Mouse (Mus musculus): ENCODE results near the gene Tbc1d9b. TPM values are rescaled to one million over a fixed set of nuclear protein-coding genes. Genes with fewer than 3 reads are reported as not detected.
A peak's percentile ranks its signal among the peaks of the same experiment; 100 is the strongest.
"Not testable (repeated sequence)": the region's sequence is repeated elsewhere in the genome, so short reads cannot be mapped to it uniquely, and the experiment has no call there.

Tbc1d9b gene
- 42.5 and 42.6 TPM in 2 replicates for polyA plus RNA-seq (2015; fragmentation: Nextera tagmentation; extraction: Ambion mirVana)

DNA sequence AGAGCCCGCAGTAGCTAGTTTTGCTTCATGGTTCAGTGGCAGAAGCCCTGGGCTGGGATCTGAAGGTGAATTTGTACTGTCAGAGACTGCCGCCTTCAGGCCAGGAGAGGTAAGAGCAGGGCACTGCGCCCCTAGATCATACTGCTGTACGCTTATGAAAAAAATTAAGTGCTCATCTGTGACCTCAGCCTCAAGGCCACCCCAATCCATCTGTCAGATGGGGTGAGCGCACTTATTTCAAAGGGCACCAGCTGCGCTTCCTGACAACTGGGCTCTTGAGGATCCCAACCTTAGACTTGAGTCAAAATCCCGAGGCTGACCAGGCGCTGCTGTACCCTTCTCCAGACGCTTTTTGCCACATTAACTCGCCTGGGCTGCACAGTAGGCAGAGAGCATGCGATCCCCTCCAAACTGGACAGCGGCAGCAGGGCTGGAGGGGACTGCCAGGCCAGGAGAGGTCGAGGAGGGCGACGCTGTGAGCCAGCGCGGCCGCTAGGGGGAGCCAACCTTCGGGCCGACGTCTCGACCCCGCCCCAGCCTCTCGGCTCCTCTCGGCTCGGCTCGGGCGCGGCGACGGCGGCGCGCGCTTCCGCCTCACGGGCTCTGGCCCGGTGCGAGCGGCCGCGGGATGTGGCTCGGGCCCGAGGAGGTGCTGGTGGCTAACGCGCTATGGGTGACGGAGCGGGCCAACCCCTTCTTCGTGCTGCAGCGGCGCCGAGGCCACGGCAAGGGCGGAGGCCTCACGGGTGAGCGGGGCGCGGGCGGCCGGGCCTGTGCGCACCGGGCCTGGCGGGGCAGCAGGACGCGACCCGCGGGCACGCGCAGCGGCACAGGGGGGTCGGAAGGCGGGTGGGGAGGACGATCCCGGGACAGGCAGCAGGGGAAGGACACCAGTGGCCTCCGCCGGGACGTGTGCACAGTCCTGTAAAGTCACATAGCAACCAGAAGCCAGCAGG, at the start of gene Tbc1d9b:
Gene Tbc1d9b (plus strand): TSS at position 586 of the 956 bp plus-strand sequence.
- Histone ChIP-seq H3K27ac (replicated peaks) (peak within 1 kb of the TSS; percentile 93), H3K9ac (peak within 1 kb of the TSS; percentile 93), H3K4me3 (peak within 1 kb of the TSS; percentile 70), H3K36me3 (no peaks in the 10 kb centered on the region; the same call in 1 of the 2 replicates), H3K4me2 (peak within 1 kb of the TSS; percentile 87), H3K9me3 (no peaks in the 10 kb centered on the region), H3K4me1 (replicated peaks) (peaks cover 22% of the 10 kb centered on the region), H3K27me3 (no peaks in the 10 kb centered on the region)
- under 1% methylated on average over 73 of the region's 77 CpGs for WGBS
- peak; percentile 94 for ATAC-seq (ENCODE audit: low FRiP score, low read depth)

DNA sequence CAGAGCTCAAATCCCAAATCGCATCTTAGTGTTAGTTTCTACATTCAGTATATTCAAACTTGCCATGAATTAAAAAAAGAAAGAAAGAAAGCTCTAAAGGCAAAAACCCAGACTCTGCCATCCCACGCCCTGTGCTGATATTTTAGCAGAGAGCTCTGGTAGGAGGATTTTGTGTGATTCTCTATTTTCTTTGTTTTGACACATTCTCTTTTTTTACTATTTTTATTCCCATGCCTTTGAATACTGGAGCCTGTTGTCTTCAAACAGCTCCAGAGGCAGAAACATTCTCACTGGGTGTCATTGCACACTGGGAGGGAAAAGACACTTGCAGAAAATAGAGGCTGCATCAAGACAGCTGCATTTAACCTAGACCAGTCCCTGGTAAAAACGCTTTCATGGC, 45.0 kb upstream of the Tbc1d9b start:
- Histone ChIP-seq H3K4me3 (no peak overlapping the region), H3K4me1 (replicated peaks) (peaks cover 9% of the 10 kb centered on the region), H3K27ac (replicated peaks) (no peak overlapping the region), H3K27me3 (no peaks in the 10 kb centered on the region), H3K4me2 (no peak overlapping the region), H3K9ac (no peak overlapping the region), H3K9me3 (no peaks in the 10 kb centered on the region), H3K36me3 (peaks cover 31% of the 10 kb centered on the region)
- 96% methylated on average over 3 of the region's 3 CpGs for WGBS
- ATAC-seq (ENCODE audit: low FRiP score, low read depth) = no peak

DNA sequence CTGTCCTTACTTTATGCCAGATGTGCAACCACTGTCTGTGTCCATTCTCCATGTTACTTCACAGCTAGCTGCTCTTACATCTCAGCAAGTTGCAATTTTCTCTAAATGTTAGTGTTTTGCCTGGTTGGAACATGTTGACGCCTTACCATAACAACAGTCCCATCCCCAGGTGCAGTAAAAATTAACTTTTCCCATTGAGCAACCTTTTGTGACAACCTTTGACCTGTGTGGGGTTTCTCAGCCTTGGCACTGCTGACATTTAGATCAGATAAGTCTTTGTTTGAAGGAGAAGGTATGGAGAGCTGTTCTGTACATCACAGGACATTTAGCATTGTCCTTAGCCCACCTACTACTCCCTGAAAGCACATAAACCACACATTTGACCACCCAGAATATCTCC, 41.4 kb upstream of the Tbc1d9b start:
- Histone ChIP-seq H3K4me2 (no peak overlapping the region), H3K27ac (replicated peaks) (no peak overlapping the region), H3K36me3 (peaks cover 48% of the 10 kb centered on the region), H3K9ac (no peak overlapping the region), H3K4me3 (no peak overlapping the region), H3K27me3 (no peaks in the 10 kb centered on the region), H3K4me1 (replicated peaks) (peaks cover 20% of the 10 kb centered on the region), H3K9me3 (no peaks in the 10 kb centered on the region)
- 89% methylated on average over 1 of the region's 1 CpGs for WGBS
- ATAC-seq (ENCODE audit: low FRiP score, low read depth) = no peak

DNA sequence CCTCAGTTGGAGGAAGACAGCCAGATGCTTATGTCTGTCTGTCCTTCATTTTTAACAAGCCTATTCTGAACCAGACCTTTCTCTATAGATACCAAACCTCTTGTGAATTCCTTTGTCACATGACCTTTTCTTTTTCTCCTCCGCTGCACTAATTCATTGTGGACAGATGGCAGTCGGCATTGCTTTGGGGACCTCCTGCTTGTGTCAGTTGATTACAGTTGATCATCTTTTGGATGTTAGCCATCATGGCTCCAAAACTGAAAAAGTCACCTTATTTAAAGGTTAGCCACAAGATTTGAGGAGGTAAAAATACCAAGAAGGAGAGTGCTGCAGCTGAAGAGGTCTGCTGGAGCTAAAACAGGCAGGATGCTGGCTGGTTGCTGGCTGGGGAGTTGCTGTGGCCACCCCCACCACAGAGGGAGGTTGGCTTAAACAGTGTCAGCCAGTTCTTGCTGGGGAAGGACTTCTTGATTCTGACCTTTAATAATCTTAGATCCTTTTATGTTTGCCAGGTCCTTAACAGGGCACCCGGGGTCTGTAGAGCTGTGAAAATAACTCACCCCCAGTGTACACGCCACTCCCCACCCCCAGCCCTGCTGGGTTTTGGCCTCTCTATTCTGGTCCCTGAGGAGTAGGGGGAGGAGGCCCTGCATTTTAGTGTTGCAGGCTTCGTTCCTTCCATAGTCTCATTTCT, 40.1 kb upstream of the Tbc1d9b start:
- Histone ChIP-seq H3K27me3 (no peaks in the 10 kb centered on the region), H3K9me3 (no peaks in the 10 kb centered on the region), H3K36me3 (peaks cover 55% of the 10 kb centered on the region), H3K4me3 (no peak overlapping the region), H3K4me2 (no peak overlapping the region), H3K4me1 (replicated peaks) (peaks cover 20% of the 10 kb centered on the region), H3K9ac (no peak overlapping the region), H3K27ac (replicated peaks) (peak overlapping the region; percentile 54)
- 0 out of 2 replicates have a peak, but pooled peaks have one; percentile 42 for ATAC-seq (ENCODE audit: low FRiP score, low read depth)
- 36% methylated on average over 5 of the region's 5 CpGs for WGBS

DNA sequence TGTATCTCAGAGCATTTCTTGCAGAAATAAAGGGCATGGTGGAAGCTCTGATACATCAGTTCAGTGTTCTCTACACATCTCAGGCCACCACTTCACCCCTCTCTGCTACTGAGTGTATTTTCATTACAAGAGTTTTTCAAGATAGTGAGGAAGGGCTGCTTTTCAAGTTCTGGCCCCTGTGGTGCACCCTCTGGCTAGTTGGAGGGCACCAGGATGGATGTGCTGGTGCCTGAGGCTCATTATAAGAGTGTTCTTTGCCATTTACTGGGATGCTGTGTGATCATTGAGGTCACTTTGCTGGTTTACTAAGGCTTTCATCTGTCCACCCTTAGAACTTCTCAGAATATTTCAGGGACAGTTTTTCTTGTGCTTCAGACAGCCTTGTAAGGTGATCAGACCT, 39.5 kb upstream of the Tbc1d9b start:
- Histone ChIP-seq H3K27ac (replicated peaks) (peak overlapping the region; percentile 54), H3K27me3 (no peaks in the 10 kb centered on the region), H3K9ac (no peak overlapping the region), H3K4me1 (replicated peaks) (peaks cover 20% of the 10 kb centered on the region), H3K9me3 (no peaks in the 10 kb centered on the region), H3K4me2 (no peak overlapping the region), H3K4me3 (no peak overlapping the region), H3K36me3 (peaks cover 53% of the 10 kb centered on the region)
- ATAC-seq (ENCODE audit: low FRiP score, low read depth) = no peak

DNA sequence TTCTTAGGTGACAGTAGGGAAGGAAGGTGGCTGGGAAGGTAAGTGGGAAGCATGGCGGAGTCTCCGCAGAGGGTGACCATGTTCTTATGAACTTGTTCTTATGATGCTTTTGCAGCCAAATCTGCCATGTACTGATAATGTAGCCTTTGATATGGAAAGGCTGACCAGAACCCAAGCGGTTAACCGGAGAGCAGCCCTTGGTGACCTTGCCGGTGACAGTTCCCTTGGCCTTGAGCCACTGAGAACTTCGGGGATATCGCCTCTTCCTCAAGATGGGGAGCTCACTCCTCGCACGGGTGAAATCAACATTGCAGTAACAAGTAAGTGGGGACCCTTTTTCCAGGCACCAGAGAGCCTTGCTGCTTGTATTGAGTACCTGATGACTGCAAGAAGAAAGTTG, 35.5 kb upstream of the Tbc1d9b start:
- no peak for ATAC-seq (ENCODE audit: low FRiP score, low read depth)
- Histone ChIP-seq H3K27me3 (no peaks in the 10 kb centered on the region), H3K4me1 (replicated peaks) (peaks cover 16% of the 10 kb centered on the region), H3K27ac (replicated peaks) (no peak overlapping the region), H3K9me3 (no peaks in the 10 kb centered on the region), H3K9ac (no peak overlapping the region), H3K4me3 (no peak overlapping the region), H3K4me2 (no peak overlapping the region), H3K36me3 (peaks cover 50% of the 10 kb centered on the region)
- WGBS = 92% methylated on average over 9 of the region's 9 CpGs

DNA sequence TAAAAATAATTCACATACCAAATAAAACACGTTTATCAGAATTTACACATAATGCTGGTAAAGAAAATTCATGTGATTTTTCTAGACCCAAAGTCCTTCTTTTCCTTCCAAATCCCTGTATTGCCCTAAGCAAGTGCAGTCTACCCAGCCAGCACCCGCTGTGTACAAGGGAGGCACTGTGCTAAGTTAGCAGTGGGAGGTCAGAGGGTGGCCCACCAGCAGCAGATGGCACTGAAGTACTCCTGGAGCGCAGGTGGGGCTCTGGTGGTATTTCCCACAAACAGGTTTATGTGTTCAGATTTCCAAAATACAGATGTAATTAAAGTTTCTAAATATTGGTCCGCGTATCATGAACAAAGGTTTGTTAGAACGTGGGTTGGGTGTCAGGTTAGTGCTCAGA, 34.1 kb upstream of the Tbc1d9b start:
- no peak for ATAC-seq (ENCODE audit: low FRiP score, low read depth)
- Histone ChIP-seq H3K27me3 (no peaks in the 10 kb centered on the region), H3K4me1 (replicated peaks) (peaks cover 3% of the 10 kb centered on the region; the same call in 1 of the 2 replicates), H3K36me3 (peaks cover 48% of the 10 kb centered on the region), H3K27ac (replicated peaks) (no peak overlapping the region), H3K9ac (no peak overlapping the region), H3K9me3 (no peaks in the 10 kb centered on the region), H3K4me2 (no peak overlapping the region), H3K4me3 (no peak overlapping the region)
- 94% methylated on average over 6 of the region's 6 CpGs for WGBS

DNA sequence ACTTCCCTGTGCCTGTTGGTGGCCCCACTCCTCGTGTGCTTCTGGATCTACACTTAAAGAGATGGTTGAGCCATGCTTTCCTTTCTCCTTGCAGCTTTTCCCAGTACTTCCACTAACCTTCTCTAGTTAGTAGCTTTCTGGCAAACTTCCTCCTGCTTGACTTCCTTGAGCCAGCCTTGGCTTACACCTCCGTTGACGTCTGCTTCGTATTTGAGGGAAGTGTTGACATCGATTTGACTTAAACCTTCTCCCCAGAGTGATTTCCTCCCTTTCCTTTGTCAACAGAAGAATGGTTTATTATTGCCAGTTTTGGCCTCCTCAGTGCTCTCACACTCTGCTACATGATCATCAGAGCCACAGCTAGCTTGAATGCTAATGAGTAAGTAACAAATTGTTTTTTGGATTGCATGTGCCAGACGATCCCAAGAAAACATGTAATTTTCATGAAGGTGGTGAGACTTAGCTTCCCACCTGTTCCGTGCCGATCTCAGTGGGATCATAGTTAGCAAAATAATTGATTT, 32.2 kb upstream of the Tbc1d9b start:
- no peaks in the 10 kb centered on the region for H3K9me3 ChIP-seq
- WGBS = 75% methylated on average over 8 of the region's 8 CpGs
- H3K36me3 ChIP-seq = peaks cover 36% of the 10 kb centered on the region

DNA sequence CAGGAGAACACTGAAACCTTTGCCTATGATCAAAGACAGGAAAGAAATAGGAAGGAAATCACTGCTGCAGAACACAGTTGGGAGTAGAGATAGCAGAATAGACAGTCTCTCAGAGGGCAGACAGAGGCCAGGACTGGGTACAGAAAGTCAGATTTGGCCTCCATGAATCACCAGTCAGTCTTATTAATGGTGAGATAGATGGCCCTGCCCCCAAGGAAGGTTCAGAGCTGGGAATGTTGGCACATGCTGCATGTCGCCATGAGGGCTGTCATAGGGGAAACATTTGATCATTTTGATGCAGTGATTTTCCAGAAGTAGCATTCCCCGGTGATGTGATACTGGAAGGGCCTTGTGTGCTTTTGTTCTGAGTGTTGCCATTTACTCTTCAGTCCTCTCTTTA, 31.5 kb upstream of the Tbc1d9b start:
- H3K27me3 ChIP-seq = no peaks in the 10 kb centered on the region
- peaks cover 7% of the 10 kb centered on the region for H3K4me1 ChIP-seq (replicated peaks)
- ATAC-seq (ENCODE audit: low FRiP score, low read depth) = no peak
- H3K9ac ChIP-seq = no peak overlapping the region
- H3K4me2 ChIP-seq = no peak overlapping the region
- H3K27ac ChIP-seq (replicated peaks) = no peak overlapping the region
- 77% methylated on average over 2 of the region's 2 CpGs for WGBS
- peaks cover 32% of the 10 kb centered on the region for H3K36me3 ChIP-seq
- H3K9me3 ChIP-seq = no peaks in the 10 kb centered on the region
- H3K4me3 ChIP-seq = no peak overlapping the region

More for the DNA sequence above, 32.2 kb upstream of the Tbc1d9b start:
- H3K9ac ChIP-seq = no peak overlapping the region
- H3K27me3 ChIP-seq = no peaks in the 10 kb centered on the region
- ATAC-seq (ENCODE audit: low FRiP score, low read depth) = no peak
- H3K4me3 ChIP-seq = no peak overlapping the region
- peaks cover 6% of the 10 kb centered on the region for H3K4me1 ChIP-seq (replicated peaks)
- no peak overlapping the region for H3K4me2 ChIP-seq
- no peak overlapping the region for H3K27ac ChIP-seq (replicated peaks)

DNA sequence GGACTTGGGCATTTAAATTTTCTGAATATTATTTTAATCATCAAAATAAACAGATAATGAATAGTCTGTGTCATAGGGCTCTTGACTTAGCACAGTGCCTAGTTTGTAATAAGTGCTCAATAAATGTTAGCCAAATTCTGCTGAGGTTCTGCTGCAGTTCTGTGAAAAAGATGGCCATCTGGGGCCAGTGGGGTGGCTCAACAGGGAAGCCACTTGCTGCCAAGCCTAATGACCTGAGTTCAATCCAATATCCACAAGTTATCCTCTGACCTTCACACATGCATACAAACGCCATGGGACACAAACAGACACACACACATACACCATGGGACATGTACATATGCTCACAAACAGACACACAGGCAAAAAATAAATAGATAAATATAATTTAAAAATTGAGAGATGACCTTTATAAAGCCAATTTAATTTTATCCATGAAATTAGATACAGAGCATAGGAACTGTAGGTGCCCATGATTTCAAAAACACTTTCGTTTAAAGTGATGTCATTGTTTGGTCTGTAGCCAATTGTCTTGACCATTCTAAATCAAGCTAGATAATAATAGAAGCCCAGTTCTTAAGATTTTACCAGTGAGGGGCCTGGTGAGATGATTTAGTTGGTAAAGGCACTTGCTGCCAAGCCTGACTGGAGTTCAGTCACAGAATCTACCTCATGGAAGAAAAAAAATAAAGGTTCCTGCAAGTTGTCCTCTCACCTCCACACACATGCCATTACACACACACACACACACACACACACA, 30.5 kb upstream of the Tbc1d9b start:
- Histone ChIP-seq H3K4me2 (no peak overlapping the region), H3K9ac (no peak overlapping the region), H3K4me3 (no peak overlapping the region), H3K27me3 (no peaks in the 10 kb centered on the region), H3K27ac (replicated peaks) (no peak overlapping the region), H3K9me3 (no peaks in the 10 kb centered on the region), H3K4me1 (replicated peaks) (peaks cover 9% of the 10 kb centered on the region), H3K36me3 (peaks cover 23% of the 10 kb centered on the region)
- 74% methylated on average over 2 of the region's 2 CpGs for WGBS
- no peak for ATAC-seq (ENCODE audit: low FRiP score, low read depth)

DNA sequence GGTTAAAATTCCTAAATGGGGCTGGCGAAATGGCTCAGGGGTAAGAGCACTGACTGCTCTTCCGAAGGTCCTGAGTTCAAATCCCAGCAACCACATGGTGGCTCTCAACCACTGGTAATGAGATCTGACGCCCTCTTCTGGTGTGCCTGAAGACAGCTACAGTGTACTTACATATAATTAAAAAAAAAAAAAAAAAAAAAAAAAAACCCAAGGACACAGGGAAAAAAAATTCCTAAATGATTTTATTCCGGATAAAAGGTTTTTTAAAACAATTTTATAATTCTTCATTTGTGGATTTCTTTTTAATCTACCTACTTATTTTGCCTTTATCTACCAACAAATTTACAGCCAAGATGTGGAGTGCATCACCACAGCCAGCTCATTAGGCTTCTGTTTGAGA, 29.2 kb upstream of the Tbc1d9b start:
- H3K4me2 ChIP-seq; H3K27me3 ChIP-seq; H3K9me3 ChIP-seq; H3K4me1 ChIP-seq (replicated peaks); ATAC-seq (ENCODE audit: low FRiP score, low read depth); H3K27ac ChIP-seq (replicated peaks); H3K4me3 ChIP-seq; H3K9ac ChIP-seq: not testable (repeated sequence)
- peaks cover 16% of the 10 kb centered on the region for H3K36me3 ChIP-seq
- WGBS = 94% methylated on average over 4 of the region's 4 CpGs

All from hindbrain, embryonic 15.5 days (tissue).